ENCODE assay signal across 9 mouse cellular contexts in the genomic region with DNA sequence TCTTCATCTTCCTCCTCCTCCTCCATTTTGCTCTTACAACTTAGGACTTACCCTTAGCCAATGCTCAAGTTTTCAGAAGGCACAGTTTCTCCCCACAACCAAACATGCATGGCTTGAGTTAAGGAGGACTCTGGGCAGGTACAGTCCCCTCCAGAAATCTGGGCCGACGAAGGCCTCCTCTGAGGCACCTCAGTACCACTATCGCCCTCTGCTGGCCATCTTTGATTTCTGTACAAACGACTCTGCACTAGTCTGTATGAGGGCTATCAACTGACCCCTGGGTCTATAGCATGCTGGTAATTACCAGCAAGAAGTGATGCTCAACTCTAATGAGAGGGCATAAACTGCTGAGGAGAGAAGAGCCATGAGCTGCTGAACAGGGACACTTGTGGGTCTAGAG. TPM values are rescaled to one million over a fixed set of nuclear protein-coding genes. Genes with fewer than 3 reads are reported as not detected.
DNase-seq lines count a peak whose midpoint lies in the region; ATAC-seq and TF ChIP-seq lines count a peak whose summit lies in the region.
"Had no signal": no experiment of that assay in that cellular context is flagged by ENCODE, and none has a peak within 500 bp of the region (broad histone marks: within the 10 kb centered on the region; RNA-seq: fewer than 3 reads in every experiment).

No protein-coding gene starts in this region.

- no peak overlapping the region for H3K9ac ChIP-seq in heart, adult 2 months (ENCODE audit: low read depth, low read length)
- H3K9ac ChIP-seq in embryonic facial prominence, embryonic 15.5 days, result no peak overlapping the region
- H3K9ac ChIP-seq in midbrain, embryonic 14.5 days (replicated peaks; ENCODE audit: low read length), result no peak overlapping the region
- H3K9ac ChIP-seq: limb, embryonic 15.5 days had no signal

- H3K79me2 ChIP-seq in heart, adult 2 months (replicated peaks; ENCODE audit: control insufficient read depth, insufficient read depth, low read length), result no peaks in the 10 kb centered on the region

- 0 out of 2 replicates have a peak, but pooled peaks cover under 1% of the 10 kb centered on the region for H3K27me3 ChIP-seq in heart, adult 2 months (ENCODE audit: control insufficient read depth, insufficient read depth, low read length)
- peaks cover under 1% of the 10 kb centered on the region for H3K27me3 ChIP-seq in embryonic facial prominence, embryonic 15.5 days
- H3K27me3 ChIP-seq in midbrain, embryonic 14.5 days (ENCODE audit: control insufficient read depth, insufficient read depth, low read length), result no peaks in the 10 kb centered on the region
- no peaks in the 10 kb centered on the region for H3K27me3 ChIP-seq in testis, adult 2 months (ENCODE audit: control insufficient read depth, insufficient read depth, low read length)

- H3K36me3 ChIP-seq in heart, adult 2 months (ENCODE audit: control insufficient read depth, insufficient read depth, low read length), result no peaks in the 10 kb centered on the region
- H3K36me3 ChIP-seq in embryonic facial prominence, embryonic 15.5 days, result no peaks in the 10 kb centered on the region
- no peaks in the 10 kb centered on the region for H3K36me3 ChIP-seq in midbrain, embryonic 14.5 days (ENCODE audit: control insufficient read depth, insufficient read depth, low read length)
- H3K36me3 ChIP-seq in testis, adult 2 months (ENCODE audit: control insufficient read depth, insufficient read depth, low read length), result no peaks in the 10 kb centered on the region
- H3K36me3 ChIP-seq: limb, embryonic 15.5 days had no signal

- H3K4me1 ChIP-seq in heart, adult 2 months (ENCODE audit: control insufficient read depth, insufficient read depth, low read length), result no peaks in the 10 kb centered on the region
- H3K4me1 ChIP-seq in bone marrow macrophage, adult 2 months (ENCODE audit: control insufficient read depth, insufficient read depth, low read length), result peaks cover 6% of the 10 kb centered on the region
- H3K4me1 ChIP-seq in embryonic facial prominence, embryonic 15.5 days, result peaks cover 1% of the 10 kb centered on the region; the same call in 1 of the 2 replicates
- no peaks in the 10 kb centered on the region for H3K4me1 ChIP-seq in midbrain, embryonic 14.5 days (ENCODE audit: control insufficient read depth, insufficient read depth, low read length)
- H3K4me1 ChIP-seq in testis, adult 2 months (ENCODE audit: control insufficient read depth, insufficient read depth, low read length), result peaks cover 9% of the 10 kb centered on the region

- WGBS in heart, adult 2 months, result 6% methylated on average over 4 of the region's 4 CpGs
- WGBS in embryonic facial prominence, embryonic 15.5 days, result 6% methylated on average over 4 of the region's 4 CpGs
- 6% methylated on average over 4 of the region's 4 CpGs for WGBS in midbrain, embryonic 14.5 days

- no peak for TF ChIP-seq POLR2A in heart, adult 2 months (IDR thresholded peaks at IDR 0.05; ENCODE audit: insufficient read depth, low read depth, low read length)
- no peak for TF ChIP-seq POLR2A in bone marrow macrophage, adult 2 months (IDR thresholded peaks at IDR 0.05; ENCODE audit: borderline replicate concordance, low read depth, low read length)
- no peak for TF ChIP-seq POLR2A in testis, adult 2 months (IDR thresholded peaks at IDR 0.05; ENCODE audit: control insufficient read depth, low read depth, low read length)

- no peak overlapping the region for H3K27ac ChIP-seq in heart, adult 2 months
- no peak overlapping the region for H3K27ac ChIP-seq in bone marrow macrophage, adult 2 months (ENCODE audit: insufficient read depth, low read depth, low read length)
- H3K27ac ChIP-seq in embryonic facial prominence, embryonic 15.5 days (replicated peaks), result no peak overlapping the region
- no peak overlapping the region for H3K27ac ChIP-seq in midbrain, embryonic 14.5 days (replicated peaks; ENCODE audit: low read depth, low read length)
- 0 out of 2 replicates have a peak overlapping the region, but pooled peaks have one; percentile 10 for H3K27ac ChIP-seq in testis, adult 2 months (ENCODE audit: control insufficient read depth, insufficient read depth, low read depth, low read length)
- H3K27ac ChIP-seq: limb, embryonic 15.5 days had no signal

- TF ChIP-seq EP300 in heart, adult 2 months (IDR thresholded peaks at IDR 0.05; ENCODE audit: insufficient read depth, low read depth, low read length), result no peak

- no peaks in the 10 kb centered on the region for H3K9me3 ChIP-seq in embryonic facial prominence, embryonic 15.5 days (replicated peaks)
- H3K9me3 ChIP-seq in midbrain, embryonic 14.5 days (ENCODE audit: control insufficient read depth, low read length), result no peaks in the 10 kb centered on the region
- H3K9me3 ChIP-seq: limb, embryonic 15.5 days had no signal

- 0 out of 2 replicates have a peak, but pooled peaks have one; percentile 35 for ATAC-seq in embryonic facial prominence, embryonic 15.5 days (ENCODE audit: insufficient number of reproducible peaks, low FRiP score, low TSS enrichment, low read depth)
- no peak for ATAC-seq in midbrain, embryonic 14.5 days (ENCODE audit: low FRiP score, low TSS enrichment)

- no peak overlapping the region for H3K4me2 ChIP-seq in embryonic facial prominence, embryonic 15.5 days (replicated peaks)
- no peak overlapping the region for H3K4me2 ChIP-seq in midbrain, embryonic 14.5 days (ENCODE audit: low read length)
- H3K4me2 ChIP-seq: limb, embryonic 15.5 days had no signal

- intact Hi-C loops in heart, adult 2 months (cut with DNase I), result loop anchor here (1.0 to 5.0 kb wide), 3 partner anchors 260 to 698 kb away; no protein-coding TSS in a partner anchor

- H3K4me3 ChIP-seq in heart, adult 2 months, result no peak overlapping the region
- no peak overlapping the region for H3K4me3 ChIP-seq in bone marrow macrophage, adult 2 months (ENCODE audit: insufficient read depth, low read length)
- H3K4me3 ChIP-seq in embryonic facial prominence, embryonic 15.5 days (replicated peaks), result no peak overlapping the region
- no peak overlapping the region for H3K4me3 ChIP-seq in midbrain, embryonic 14.5 days (replicated peaks; ENCODE audit: low read depth, low read length)
- no peak overlapping the region for H3K4me3 ChIP-seq in testis, adult 2 months (ENCODE audit: control insufficient read depth, low read depth, low read length)
- H3K4me3 ChIP-seq: limb, embryonic 15.5 days had no signal

- peak; percentile 32 to 51 for DNase-seq in heart, adult 2 months
- DNase-seq in heart, adult 11 months, result no peak
- DNase-seq in CD4-positive helper T cell, adult 2 months (ENCODE audit: low read depth, low spot score), result peak; percentile 50
- peak; percentile 78 to 83 for DNase-seq in kidney, postnatal 4 days
- peak; percentile 87 for DNase-seq in midbrain, embryonic 14.5 days

- TF ChIP-seq CTCF in heart, adult 2 months (IDR thresholded peaks at IDR 0.05), result peak; percentile 82
- peak; percentile 39; the same call in 1 of the 2 replicates for TF ChIP-seq CTCF in bone marrow macrophage, adult 2 months (IDR thresholded peaks at IDR 0.05; ENCODE audit: low read depth, low read length)
- TF ChIP-seq CTCF in testis, adult 2 months (IDR thresholded peaks at IDR 0.05; ENCODE audit: control insufficient read depth, insufficient read depth, insufficient replicate concordance, low read depth, low read length), result peak; percentile 55; the same call in 1 of the 2 replicates

RNA-seq across cellular contexts. Expression of a gene that starts 4.5 kb away (rescaled TPM):
- under 1 TPM; 0.18 to 0.32 TPM for total RNA-seq in heart, adult 2 months (2021)
- polyA plus RNA-seq in heart, adult 2 months (2012; rRNA removed), result 0.61 and 0.78 TPM in 2 replicates
- polyA plus RNA-seq in bone marrow macrophage, adult 2 months (2012; ENCODE audit: insufficient read depth, insufficient read length, missing spikeins), result 0.91 and 1.1 TPM in 2 replicates
- polyA plus RNA-seq in embryonic facial prominence, embryonic 15.5 days (2015; fragmentation: Nextera tagmentation; extraction: Ambion mirVana), result 0.47 and 0.71 TPM in 2 replicates
- polyA plus RNA-seq in midbrain, embryonic 14.5 days (2014; fragmentation: Nextera tagmentation; extraction: Ambion mirVana), result 3.9 and 5.7 TPM in 2 replicates
- polyA plus RNA-seq in testis, adult 2 months (2012; rRNA removed), result 1.5 and 2.4 TPM in 2 replicates

RNA-seq across cellular contexts. Expression of a gene that starts 47.4 kb away (rescaled TPM):
- 10 to 100 TPM; 16.0 to 17.6 TPM for total RNA-seq in heart, adult 2 months (2021)
- polyA plus RNA-seq in heart, adult 2 months (2012; rRNA removed), result 14.0 and 19.7 TPM in 2 replicates
- polyA plus RNA-seq in bone marrow macrophage, adult 2 months (2012; ENCODE audit: insufficient read depth, insufficient read length, missing spikeins), result 182 and 184 TPM in 2 replicates
- polyA plus RNA-seq in embryonic facial prominence, embryonic 15.5 days (2015; fragmentation: Nextera tagmentation; extraction: Ambion mirVana), result 3.0 and 3.6 TPM in 2 replicates
- 0.77 and 1.9 TPM in 2 replicates for polyA plus RNA-seq in midbrain, embryonic 14.5 days (2014; fragmentation: Nextera tagmentation; extraction: Ambion mirVana)
- polyA plus RNA-seq in testis, adult 2 months (2012; rRNA removed), result 0.72 and 0.89 TPM in 2 replicates
